Mouse (Mus musculus): Measurements from ENCODE around the gene Thpo.

GRCm38 (mm10) chr16:20703699-20704400 is 30.5 kb downstream of the Thpo start:
- TF ChIP-seq EP300 (IDR thresholded peaks at IDR 0.05; ENCODE audit: insufficient read depth, low read depth, low read length) (no peak), POLR2A (IDR thresholded peaks at IDR 0.05; ENCODE audit: insufficient read depth, low read depth, low read length) (no peak), CTCF (IDR thresholded peaks at IDR 0.05) (no peak)
